Mouse (Mus musculus): ENCODE measurements around the gene Adgrl3. TPM values are rescaled to one million over a fixed set of nuclear protein-coding genes. Genes with fewer than 3 reads are reported as not detected.

The Adgrl3 gene
- total RNA-seq, 2 experiments from 2014 or later, result not detected

- no peak for ATAC-seq (replicated peaks; ENCODE audit: poor library complexity, severe bottlenecking)
These were observed 756.8 kb downstream of the Adgrl3 start for GRCm38 (mm10) chr5:81776746-81777145.

- no peak for ATAC-seq (replicated peaks; ENCODE audit: poor library complexity, severe bottlenecking)
These were observed 764.8 kb downstream of the Adgrl3 start for GRCm38 (mm10) chr5:81784770-81785169.

GRCm38 (mm10) chr5:81790710-81791109 lies 770.8 kb downstream of the Adgrl3 start:
- no peak for ATAC-seq (replicated peaks; ENCODE audit: poor library complexity, severe bottlenecking)

DNA sequence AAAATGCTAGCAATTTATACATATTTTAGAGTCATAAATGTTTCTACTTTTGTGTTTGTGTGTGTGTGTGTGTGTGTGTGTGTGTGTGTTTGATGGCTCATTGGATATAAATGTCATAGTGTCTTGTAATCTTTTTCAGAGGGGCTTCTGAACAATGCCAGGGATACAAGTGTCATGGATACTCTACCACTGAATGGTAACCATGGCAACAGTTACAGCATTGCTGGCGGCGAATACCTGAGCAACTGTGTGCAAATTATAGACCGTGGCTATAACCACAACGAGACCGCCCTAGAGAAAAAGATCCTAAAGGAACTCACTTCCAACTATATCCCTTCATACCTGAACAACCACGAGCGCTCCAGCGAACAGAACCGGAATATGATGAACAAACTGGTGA lies 774.2 kb downstream of the Adgrl3 start:
- ATAC-seq (replicated peaks; ENCODE audit: poor library complexity, severe bottlenecking), result no peak

- no peak for ATAC-seq (replicated peaks; ENCODE audit: poor library complexity, severe bottlenecking)
These were observed 774.7 kb downstream of the Adgrl3 start for GRCm38 (mm10) chr5:81794601-81795000.

- ATAC-seq (replicated peaks; ENCODE audit: poor library complexity, severe bottlenecking), result no peak
These were observed 776.2 kb downstream of the Adgrl3 start for GRCm38 (mm10) chr5:81796128-81796527.

- ATAC-seq (replicated peaks; ENCODE audit: poor library complexity, severe bottlenecking), result no peak
These were observed 791.0 kb downstream of the Adgrl3 start for GRCm38 (mm10) chr5:81810966-81811365.

GRCm38 (mm10) chr5:81832076-81832475 lies 812.1 kb downstream of the Adgrl3 start:
- ATAC-seq (replicated peaks; ENCODE audit: poor library complexity, severe bottlenecking), result no peak

- ATAC-seq (replicated peaks; ENCODE audit: poor library complexity, severe bottlenecking), result no peak
These were observed 812.7 kb downstream of the Adgrl3 start for GRCm38 (mm10) chr5:81832679-81833078.

- ATAC-seq (replicated peaks; ENCODE audit: poor library complexity, severe bottlenecking), result no peak
These were observed 817.9 kb downstream of the Adgrl3 start for GRCm38 (mm10) chr5:81837860-81838259.

GRCm38 (mm10) chr5:81843798-81844197 lies 823.9 kb downstream of the Adgrl3 start:
- ATAC-seq (replicated peaks; ENCODE audit: poor library complexity, severe bottlenecking), result no peak

- ATAC-seq (replicated peaks; ENCODE audit: poor library complexity, severe bottlenecking), result no peak
These were observed 850.4 kb downstream of the Adgrl3 start for GRCm38 (mm10) chr5:81870336-81870735.
